Mouse (Mus musculus): Measurements from ENCODE around the gene Fscn2.

GRCm38 (mm10) chr11:120378031-120378610 lies 16.8 kb downstream of the Fscn2 start:
- TF ChIP-seq EP300 (IDR thresholded peaks at IDR 0.05; ENCODE audit: low read length) (no peak), ZC3H11A (IDR thresholded peaks at IDR 0.05; ENCODE audit: low read depth, low read length) (no peak), CTCF (conservative IDR thresholded peaks at IDR 0.05 in 1 of 2, IDR thresholded peaks at IDR 0.05 in 1 of 2; ENCODE audit: low read depth in 2 of 2, low read length in 2 of 2) (no peak), JUND (conservative IDR thresholded peaks at IDR 0.05; ENCODE audit: low read depth, low read length) (no peak), POLR2A (IDR thresholded peaks at IDR 0.05; ENCODE audit: low read depth, low read length) (no peak), JUN (IDR thresholded peaks at IDR 0.05; ENCODE audit: insufficient read depth, low read depth, low read length) (no peak), MAFK (IDR thresholded peaks at IDR 0.05; ENCODE audit: insufficient replicate concordance, low read length) (no peak), GABPA (IDR thresholded peaks at IDR 0.05; ENCODE audit: insufficient replicate concordance, low read depth, low read length) (no peak)
